Mouse (Mus musculus): ENCODE results near the gene Acod1.

Acod1 gene

GRCm38 (mm10) chr14:103100296-103100695, 53.5 kb downstream of the Acod1 start:
- no peak for TF ChIP-seq NANOG (IDR thresholded peaks at IDR 0.05; ENCODE audit: borderline replicate concordance, low read length)
- no peak for TF ChIP-seq CTCF (conservative IDR thresholded peaks at IDR 0.05; ENCODE audit: low read length)
- no peak for TF ChIP-seq POU5F1 (IDR thresholded peaks at IDR 0.05; ENCODE audit: borderline replicate concordance, low read length)
- H3K27me3 ChIP-seq (ENCODE audit: insufficient read depth, low read length) = peaks cover 3% of the 10 kb centered on the region
- peaks cover 50% of the 10 kb centered on the region for H3K4me1 ChIP-seq (replicated peaks; ENCODE audit: low read depth, low read length)
- peaks cover 15% of the 10 kb centered on the region for H3K36me3 ChIP-seq (ENCODE audit: insufficient read depth, low read length)
- H3K9me3 ChIP-seq (ENCODE audit: low read length) = no peaks in the 10 kb centered on the region
- no peak overlapping the region; the same call in 1 of the 2 replicates for H3K4me3 ChIP-seq (replicated peaks; ENCODE audit: low read length)

DNA sequence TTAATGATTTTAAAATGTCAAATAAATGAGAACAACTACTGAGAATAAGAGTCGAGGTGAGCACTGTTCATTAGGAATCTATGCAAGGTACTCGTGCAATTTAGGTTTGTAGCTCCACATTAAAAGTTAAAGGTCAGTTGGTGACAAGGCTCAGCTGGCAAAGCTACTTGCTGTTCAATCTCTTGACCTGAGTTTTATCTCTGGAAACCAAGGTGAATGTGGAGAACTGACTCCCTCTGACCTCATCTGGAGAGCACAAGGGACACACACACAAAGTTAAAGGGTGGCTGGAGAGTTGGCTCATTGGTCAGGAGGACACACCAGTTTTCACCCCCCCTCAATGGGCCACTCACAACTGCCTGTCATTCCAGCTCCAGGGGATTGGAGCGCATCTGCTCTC, 54.4 kb downstream of the Acod1 start:
- Histone ChIP-seq H3K36me3 (ENCODE audit: insufficient read depth, low read length) (peaks cover 8% of the 10 kb centered on the region), H3K9me3 (ENCODE audit: low read length) (no peaks in the 10 kb centered on the region), H3K4me1 (replicated peaks; ENCODE audit: low read depth, low read length) (peaks cover 41% of the 10 kb centered on the region), H3K4me3 (replicated peaks; ENCODE audit: low read length) (no peak overlapping the region), H3K27me3 (ENCODE audit: insufficient read depth, low read length) (peaks cover 2% of the 10 kb centered on the region; the same call in 1 of the 2 replicates)
- TF ChIP-seq NANOG (IDR thresholded peaks at IDR 0.05; ENCODE audit: borderline replicate concordance, low read length) (no peak), CTCF (conservative IDR thresholded peaks at IDR 0.05; ENCODE audit: low read length) (no peak), POU5F1 (IDR thresholded peaks at IDR 0.05; ENCODE audit: borderline replicate concordance, low read length) (no peak)

GRCm38 (mm10) chr14:103102246-103102645, 55.5 kb downstream of the Acod1 start:
- no peaks in the 10 kb centered on the region for H3K36me3 ChIP-seq (ENCODE audit: insufficient read depth, low read length)
- peaks cover 30% of the 10 kb centered on the region for H3K4me1 ChIP-seq (replicated peaks; ENCODE audit: low read depth, low read length)
- no peak for TF ChIP-seq CTCF (conservative IDR thresholded peaks at IDR 0.05; ENCODE audit: low read length)
- TF ChIP-seq NANOG (IDR thresholded peaks at IDR 0.05; ENCODE audit: borderline replicate concordance, low read length) = no peak
- no peak for TF ChIP-seq POU5F1 (IDR thresholded peaks at IDR 0.05; ENCODE audit: borderline replicate concordance, low read length)
- 0 out of 2 replicates have a peak overlapping the region, but pooled peaks have one; percentile 13 for H3K4me3 ChIP-seq (replicated peaks; ENCODE audit: low read length)
- H3K27me3 ChIP-seq (ENCODE audit: insufficient read depth, low read length) = peaks cover 2% of the 10 kb centered on the region; the same call in 1 of the 2 replicates
- no peaks in the 10 kb centered on the region for H3K9me3 ChIP-seq (ENCODE audit: low read length)

DNA sequence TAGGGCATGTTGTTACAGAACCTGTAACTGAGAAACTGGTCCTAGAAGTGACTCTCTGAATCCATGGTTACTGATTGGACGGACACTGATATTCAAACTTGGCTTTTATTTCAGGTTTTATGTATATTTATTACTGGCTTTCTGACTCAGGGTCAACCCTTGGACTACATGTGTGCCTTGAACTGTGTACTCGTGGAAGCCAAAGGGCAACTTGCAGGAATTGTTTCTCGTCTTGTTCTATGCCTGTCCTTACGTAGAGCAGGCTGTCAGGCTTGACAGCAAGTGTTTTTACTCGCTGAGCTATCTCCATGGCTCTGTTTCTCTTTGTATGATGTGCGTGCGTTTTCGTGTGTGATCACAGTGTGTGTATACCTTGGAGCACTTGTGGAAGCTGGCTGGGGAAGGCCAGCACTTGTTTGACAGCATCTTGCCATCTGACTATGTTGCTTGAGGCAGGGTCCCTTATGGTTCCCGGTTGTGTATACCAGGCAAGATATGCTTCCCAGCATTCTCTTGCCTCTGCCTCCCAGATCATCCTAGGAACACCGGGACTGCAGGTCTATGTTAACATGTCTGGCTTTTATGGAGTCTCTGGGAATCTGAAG, 56.1 kb downstream of the Acod1 start:
- Histone ChIP-seq H3K27me3 (ENCODE audit: insufficient read depth, low read length) (peaks cover 2% of the 10 kb centered on the region; the same call in 1 of the 2 replicates), H3K9me3 (ENCODE audit: low read length) (no peaks in the 10 kb centered on the region), H3K36me3 (ENCODE audit: insufficient read depth, low read length) (no peaks in the 10 kb centered on the region), H3K4me3 (replicated peaks; ENCODE audit: low read length) (no peak overlapping the region), H3K4me1 (replicated peaks; ENCODE audit: low read depth, low read length) (peaks cover 27% of the 10 kb centered on the region)
- TF ChIP-seq NANOG (IDR thresholded peaks at IDR 0.05; ENCODE audit: borderline replicate concordance, low read length) (no peak), POU5F1 (IDR thresholded peaks at IDR 0.05; ENCODE audit: borderline replicate concordance, low read length) (no peak), CTCF (conservative IDR thresholded peaks at IDR 0.05; ENCODE audit: low read length) (no peak)

Data from E14TG2a.4 (cell line).